Mouse (Mus musculus) liver, adult 2 months (tissue): ENCODE data around the gene Akt3.

ENCODE experiments used
- CTCF ChIP-seq: fragments of 200-500 bp; IDR thresholded peaks from 2 replicates; pipeline ENCODE4 v1.5.1; 2011; ENCODE audit warnings: low read depth, low read length, control low read depth
- POLR2A ChIP-seq: fragments of 200-500 bp; IDR thresholded peaks from 2 replicates; pipeline ENCODE4 v1.6.1; 2011; ENCODE audit warnings: low read length, control low read depth; ENCODE audit not compliant: insufficient read depth; ENCODE audit errors: extremely low read depth

DNA sequence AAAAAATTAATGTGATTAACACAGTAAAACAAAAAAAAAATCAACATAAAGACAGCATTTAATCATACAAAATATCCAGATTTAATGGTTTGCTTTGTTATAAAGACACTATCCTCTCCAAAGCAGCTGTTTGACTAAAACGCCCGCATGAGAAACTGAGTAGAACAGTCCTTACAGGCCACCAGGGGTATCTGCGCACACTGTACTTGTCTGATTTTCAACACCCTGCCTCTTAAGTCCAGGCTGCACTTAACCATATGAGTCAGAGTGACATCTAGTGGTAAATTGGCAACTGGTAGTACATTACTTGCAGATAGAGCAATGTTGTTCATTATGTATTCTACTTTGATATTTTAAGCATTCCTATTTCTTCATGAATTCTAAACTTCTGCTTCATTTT is 69.3 kb downstream of the Akt3 start:
- TF ChIP-seq CTCF (peak; percentile 53), POLR2A (no peak)
